Mouse (Mus musculus) myocyte (in vitro differentiated cells): ENCODE measurements at regions not wholly inside any gene's neighbourhood (a gene's known extent, or its start where the extent isn't known, plus 50 kb on each side); places are given as distances from the start of the nearest gene placed in this dataset.

Experiments used
- CEBPB ChIP-seq: IDR thresholded peaks from 2 replicates; pipeline ENCODE4 v1.6.1; 2011; ENCODE audit warnings: mild to moderate bottlenecking, moderate library complexity; ENCODE audit not compliant: poor library complexity, insufficient read depth, severe bottlenecking
- E2F4 ChIP-seq: IDR thresholded peaks from one replicate; pipeline ENCODE4 v1.6.1; 2011; ENCODE audit warnings: mild to moderate bottlenecking, control low read depth, moderate library complexity; ENCODE audit not compliant: insufficient read depth
- MAX ChIP-seq: IDR thresholded peaks from one replicate; pipeline ENCODE4 v1.6.1; 2011; ENCODE audit warnings: low read depth, mild to moderate bottlenecking, control low read depth
- MYOG ChIP-seq, 3 experiments: IDR thresholded peaks; one replicate each; pipeline ENCODE4 v1.6.1; 2011; ENCODE audit warnings: control low read depth in 2 of 3, low read depth in 2 of 3, mild to moderate bottlenecking in 2 of 3; ENCODE audit not compliant: insufficient read length in 2 of 3, control insufficient read depth in 1 of 3, insufficient read depth in 1 of 3
- POLR2A ChIP-seq: IDR thresholded peaks from one replicate; pipeline ENCODE4 v1.6.1; 2011; ENCODE audit warnings: low read depth, mild to moderate bottlenecking, control low read depth, moderate library complexity; ENCODE audit not compliant: insufficient read length
- POLR2AphosphoS2 ChIP-seq: IDR thresholded peaks from one replicate; pipeline ENCODE4 v1.6.1; 2011; ENCODE audit warnings: low read depth, control low read depth; ENCODE audit not compliant: insufficient read length
- REST ChIP-seq: IDR thresholded peaks from one replicate; pipeline ENCODE4 v1.6.1; 2011; ENCODE audit warnings: mild to moderate bottlenecking, control low read depth, moderate library complexity; ENCODE audit not compliant: insufficient read depth, insufficient read length
- SRF ChIP-seq: IDR thresholded peaks from one replicate; pipeline ENCODE4 v1.6.1; 2011; ENCODE audit warnings: low read depth; ENCODE audit not compliant: control insufficient read depth, insufficient read length
- TCF12 ChIP-seq: IDR thresholded peaks from one replicate; pipeline ENCODE4 v1.6.1; 2011; ENCODE audit warnings: mild to moderate bottlenecking, control low read depth; ENCODE audit not compliant: poor library complexity, insufficient read depth, severe bottlenecking
- TCF3 ChIP-seq: IDR thresholded peaks from one replicate; pipeline ENCODE4 v1.6.1; 2011; ENCODE audit warnings: low read depth, control low read depth; ENCODE audit not compliant: insufficient read length
- USF1 ChIP-seq: IDR thresholded peaks from one replicate; pipeline ENCODE4 v1.6.1; 2011; ENCODE audit warnings: low read depth, mild to moderate bottlenecking, control low read depth, moderate library complexity

DNA sequence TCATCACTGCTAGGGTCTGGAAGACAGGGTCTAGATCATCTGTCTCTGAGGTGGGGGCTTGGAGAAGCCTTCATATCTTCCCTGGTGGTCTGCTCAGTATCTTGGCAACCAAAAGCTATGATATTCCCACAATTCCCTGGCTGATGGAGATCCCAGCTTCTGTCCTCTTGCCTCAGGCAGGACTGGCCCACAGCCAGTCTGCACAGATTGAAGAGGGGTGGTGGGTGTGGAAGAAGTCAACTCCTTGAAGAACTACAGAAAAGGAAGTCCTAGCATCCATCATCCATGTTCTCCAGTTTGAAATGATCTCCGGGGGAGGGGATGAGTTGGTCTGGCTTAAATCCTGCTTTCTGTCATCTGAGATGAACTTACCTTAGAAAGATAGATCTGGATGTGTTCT, 134.8 kb downstream of the Trim29 start:
- TF ChIP-seq POLR2A (no peak), REST (no peak), MAX (no peak), MYOG (IDR thresholded peaks at IDR 0.05; ENCODE audit: control insufficient read depth in 1 of 3, insufficient read depth in 1 of 3, insufficient read length in 2 of 3, low read depth in 2 of 3) (no peak), E2F4 (no peak), TCF12 (no peak), TCF3 (no peak), USF1 (no peak), POLR2AphosphoS2 (no peak), SRF (no peak), CEBPB (no peak)
